9 mouse cellular contexts compared by ENCODE assay signal in the genomic region with DNA sequence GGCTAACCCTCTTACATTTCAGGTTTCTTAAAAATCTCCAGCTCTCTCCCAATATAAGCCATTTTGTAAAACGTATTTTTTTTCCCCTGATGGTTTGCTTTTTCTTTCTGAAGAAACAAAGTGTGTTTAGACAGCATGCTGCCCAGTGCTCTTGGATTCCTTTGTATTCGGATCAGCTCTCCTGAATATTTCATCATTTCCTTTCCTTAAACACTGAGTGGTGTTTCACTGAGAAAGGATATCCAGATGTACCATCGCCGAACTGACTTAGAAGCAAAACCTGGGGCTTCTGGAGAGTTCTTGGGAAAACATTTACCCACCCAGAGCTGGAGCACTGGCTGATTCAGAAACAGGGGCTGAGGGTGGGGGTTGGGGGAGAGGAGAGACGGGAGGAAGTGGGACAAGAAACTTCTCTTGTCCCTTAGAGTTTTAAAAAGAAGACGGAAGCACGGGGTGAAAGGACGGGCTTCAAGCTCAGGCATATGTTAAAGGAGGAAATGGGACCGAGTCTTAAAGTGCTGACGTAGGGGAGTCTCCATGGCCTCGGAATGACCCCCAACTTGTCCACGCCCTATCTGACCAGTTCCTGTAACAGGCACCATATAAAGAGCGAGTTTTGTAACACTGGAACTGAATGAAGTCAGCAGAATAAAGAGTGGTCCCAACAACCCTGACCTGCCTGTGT.
A peak's percentile ranks its signal among the peaks of the same experiment; 100 is the strongest.
DNase-seq lines count a peak whose midpoint lies in the region; ATAC-seq and TF ChIP-seq lines count a peak whose summit lies in the region.
"Had no signal": no experiment of that assay in that cellular context is flagged by ENCODE, and none has a peak within 500 bp of the region (broad histone marks: within the 10 kb centered on the region; RNA-seq: fewer than 3 reads in every experiment).

No protein-coding gene starts in this region.

- H3K9ac ChIP-seq in forebrain, postnatal 0 days, result no peak overlapping the region
- no peak overlapping the region for H3K9ac ChIP-seq in forebrain, embryonic 14.5 days (ENCODE audit: low read length)
- H3K9ac ChIP-seq: hindbrain, embryonic 15.5 days had no signal

- WGBS in forebrain, postnatal 0 days, result 63% methylated on average over 13 of the region's 13 CpGs
- WGBS in forebrain, embryonic 14.5 days, result 71% methylated on average over 13 of the region's 13 CpGs
- 58% methylated on average over 13 of the region's 13 CpGs for WGBS in heart, embryonic 10.5 days

- no peak for ATAC-seq in forebrain, postnatal 0 days
- ATAC-seq in forebrain, embryonic 14.5 days, result no peak

- H3K4me1 ChIP-seq in forebrain, postnatal 0 days (ENCODE audit: insufficient read depth), result no peaks in the 10 kb centered on the region
- H3K4me1 ChIP-seq in forebrain, embryonic 14.5 days (ENCODE audit: control insufficient read depth, insufficient read depth, low read length), result peaks cover 7% of the 10 kb centered on the region; the same call in 1 of the 2 replicates
- peaks cover 58% of the 10 kb centered on the region for H3K4me1 ChIP-seq in heart, embryonic 10.5 days

- no peaks in the 10 kb centered on the region for H3K27me3 ChIP-seq in forebrain, postnatal 0 days (ENCODE audit: insufficient read depth, low read length)
- H3K27me3 ChIP-seq in forebrain, embryonic 14.5 days (replicated peaks; ENCODE audit: control insufficient read depth, insufficient read depth, low read length), result no peaks in the 10 kb centered on the region
- H3K27me3 ChIP-seq in heart, embryonic 10.5 days (ENCODE audit: insufficient read depth, poor library complexity, severe bottlenecking), result no peaks in the 10 kb centered on the region
- H3K27me3 ChIP-seq in splenic B cell, adult 2 months (ENCODE audit: control insufficient read depth, insufficient read depth, low read length, poor library complexity, severe bottlenecking), result no peaks in the 10 kb centered on the region
- H3K27me3 ChIP-seq: hindbrain, embryonic 15.5 days had no signal

- DNase-seq in forebrain, postnatal 0 days, result no peak
- no peak for DNase-seq in forebrain, embryonic 14.5 days (ENCODE audit: low spot score)
- peak; percentile 42 for DNase-seq in B cell, adult 2 months
- no peak for DNase-seq in heart, embryonic 10.5 days (ENCODE audit: low spot score)
- DNase-seq in liver, result peak; percentile 26
- DNase-seq in splenic B cell, adult 2 months (ENCODE audit: low read depth, low spot score), result peak; percentile 63
- no peak for DNase-seq in urinary bladder, postnatal 25 days (ENCODE audit: low spot score)
- DNase-seq in cerebellum, postnatal 14 days, result no peak

- no peaks in the 10 kb centered on the region for H3K9me3 ChIP-seq in forebrain, postnatal 0 days (ENCODE audit: low read length)
- no peaks in the 10 kb centered on the region for H3K9me3 ChIP-seq in forebrain, embryonic 14.5 days (replicated peaks; ENCODE audit: control insufficient read depth, low read length)
- no peaks in the 10 kb centered on the region for H3K9me3 ChIP-seq in heart, embryonic 10.5 days
- H3K9me3 ChIP-seq: hindbrain, embryonic 15.5 days had no signal

- H3K4me2 ChIP-seq in forebrain, postnatal 0 days (ENCODE audit: low read depth), result no peak overlapping the region
- H3K4me2 ChIP-seq in forebrain, embryonic 14.5 days (ENCODE audit: low read length), result no peak overlapping the region
- H3K4me2 ChIP-seq: hindbrain, embryonic 15.5 days had no signal

- no peak for TF ChIP-seq CTCF in forebrain, postnatal 0 days (IDR thresholded peaks at IDR 0.05; ENCODE audit: low read depth)

- H3K27ac ChIP-seq in forebrain, postnatal 0 days (ENCODE audit: low read depth, low read length), result 0 out of 2 replicates have a peak overlapping the region, but pooled peaks have one; percentile 35
- H3K27ac ChIP-seq in forebrain, embryonic 14.5 days (ENCODE audit: low read depth, low read length), result no peak overlapping the region; the same call in 1 of the 2 replicates
- peak overlapping the region; percentile 67 for H3K27ac ChIP-seq in heart, embryonic 10.5 days
- H3K27ac ChIP-seq: hindbrain, embryonic 15.5 days had no signal

- H3K36me3 ChIP-seq in forebrain, postnatal 0 days (ENCODE audit: insufficient read depth), result no peaks in the 10 kb centered on the region
- H3K36me3 ChIP-seq in forebrain, embryonic 14.5 days (ENCODE audit: control insufficient read depth, insufficient read depth, low read length), result no peaks in the 10 kb centered on the region
- H3K36me3 ChIP-seq in heart, embryonic 10.5 days, result no peaks in the 10 kb centered on the region
- H3K36me3 ChIP-seq in splenic B cell, adult 2 months (ENCODE audit: control insufficient read depth, insufficient read depth, low read length, poor library complexity, severe bottlenecking), result no peaks in the 10 kb centered on the region
- H3K36me3 ChIP-seq: hindbrain, embryonic 15.5 days had no signal

- H3K4me3 ChIP-seq in forebrain, postnatal 0 days (ENCODE audit: low read depth, low read length), result no peak overlapping the region
- no peak overlapping the region for H3K4me3 ChIP-seq in forebrain, embryonic 14.5 days (ENCODE audit: low read depth, low read length)
- H3K4me3 ChIP-seq in heart, embryonic 10.5 days, result no peak overlapping the region
- H3K4me3 ChIP-seq: hindbrain, embryonic 15.5 days had no signal

Comparison
In these comparisons a context has a peak if more than half of its experiments do, and no peak if none do; other contexts are left out.
1. DNase-seq: peak in B cell, adult 2 months (2 of 2), liver (single experiment) and splenic B cell, adult 2 months (single experiment); none in forebrain, postnatal 0 days (single experiment), forebrain, embryonic 14.5 days (single experiment), heart, embryonic 10.5 days (single experiment), urinary bladder, postnatal 25 days (single experiment) and cerebellum, postnatal 14 days (0 of 2).